Mouse (Mus musculus): Measurements from ENCODE around the gene Aldh1l1.

- no peak for TF ChIP-seq GATA1 (IDR thresholded peaks at IDR 0.05; ENCODE audit: low read length)
- no peak for TF ChIP-seq TAL1 (IDR thresholded peaks at IDR 0.05; ENCODE audit: low read length)
Observed at GRCm38 (mm10) chr6:90551251-90551650, 65.0 kb downstream of the Aldh1l1 start.
